Mouse (Mus musculus) embryo, embryonic 11.5 days (tissue): Measurements from ENCODE around the gene Syngr1.
"Not testable (repeated sequence)": the region's sequence is repeated elsewhere in the genome, so short reads cannot be mapped to it uniquely, and the experiment has no call there.

Source experiments
- DNase-seq: peaks from one replicate; pipeline ENCODE4 v3.0.0-alpha.2; 2012; ENCODE audit warnings: low read depth, low spot score

The Syngr1 gene

GRCm38 (mm10) chr15:80115866-80116794 lies 25.0 kb downstream of the Syngr1 start:
- DNase-seq, result no peak

- no peak for DNase-seq
These were observed 26.0 kb downstream of the Syngr1 start for GRCm38 (mm10) chr15:80117154-80117553.

- DNase-seq, result no peak
These were observed 27.9 kb downstream of the Syngr1 start for GRCm38 (mm10) chr15:80119076-80119475.

GRCm38 (mm10) chr15:80121721-80122325 lies 30.7 kb downstream of the Syngr1 start:
- no peak for DNase-seq

- DNase-seq, result not testable (repeated sequence)
These were observed 31.3 kb downstream of the Syngr1 start for GRCm38 (mm10) chr15:80122431-80122830.

- DNase-seq, result no peak
These were observed 33.5 kb downstream of the Syngr1 start for GRCm38 (mm10) chr15:80124651-80125050.

- DNase-seq, result no peak
These were observed 36.1 kb downstream of the Syngr1 start for GRCm38 (mm10) chr15:80127191-80127590.

GRCm38 (mm10) chr15:80129982-80130381 lies 38.8 kb downstream of the Syngr1 start:
- DNase-seq, result no peak

GRCm38 (mm10) chr15:80130689-80131088 lies 39.6 kb downstream of the Syngr1 start:
- no peak for DNase-seq

GRCm38 (mm10) chr15:80131421-80131820 lies 40.3 kb downstream of the Syngr1 start:
- DNase-seq, result no peak

- no peak for DNase-seq
These were observed 41.3 kb downstream of the Syngr1 start for GRCm38 (mm10) chr15:80132452-80132851.

GRCm38 (mm10) chr15:80132993-80133586 lies 42.0 kb downstream of the Syngr1 start, which contains the start of gene Tab1:
TSS of gene Tab1 (plus strand) at chr15:80133127.
- peak; percentile 85 for DNase-seq

- no peak for DNase-seq
These were observed 42.7 kb downstream of the Syngr1 start for GRCm38 (mm10) chr15:80133682-80134449.

- DNase-seq, result no peak
These were observed 43.3 kb downstream of the Syngr1 start for GRCm38 (mm10) chr15:80134450-80134847.

GRCm38 (mm10) chr15:80135499-80135898 lies 44.4 kb downstream of the Syngr1 start:
- no peak for DNase-seq

- DNase-seq, result no peak
These were observed 45.5 kb downstream of the Syngr1 start for GRCm38 (mm10) chr15:80136645-80137044.

- DNase-seq, result no peak
These were observed 47.0 kb downstream of the Syngr1 start for GRCm38 (mm10) chr15:80137945-80138791.

- no peak for DNase-seq
These were observed 49.2 kb downstream of the Syngr1 start for GRCm38 (mm10) chr15:80140302-80140701.

- no peak for DNase-seq
These were observed 49.7 kb downstream of the Syngr1 start for GRCm38 (mm10) chr15:80140878-80141277.

GRCm38 (mm10) chr15:80142130-80142529 lies 51.0 kb downstream of the Syngr1 start:
- no peak for DNase-seq

GRCm38 (mm10) chr15:80143760-80144159 lies 52.6 kb downstream of the Syngr1 start:
- no peak for DNase-seq
